Mouse (Mus musculus): ENCODE data around the gene Aco2. TPM values are rescaled to one million over a fixed set of nuclear protein-coding genes. Genes with fewer than 3 reads are reported as not detected.

Aco2 gene
- polyA plus RNA-seq, 1 experiment = 110 TPM

DNA sequence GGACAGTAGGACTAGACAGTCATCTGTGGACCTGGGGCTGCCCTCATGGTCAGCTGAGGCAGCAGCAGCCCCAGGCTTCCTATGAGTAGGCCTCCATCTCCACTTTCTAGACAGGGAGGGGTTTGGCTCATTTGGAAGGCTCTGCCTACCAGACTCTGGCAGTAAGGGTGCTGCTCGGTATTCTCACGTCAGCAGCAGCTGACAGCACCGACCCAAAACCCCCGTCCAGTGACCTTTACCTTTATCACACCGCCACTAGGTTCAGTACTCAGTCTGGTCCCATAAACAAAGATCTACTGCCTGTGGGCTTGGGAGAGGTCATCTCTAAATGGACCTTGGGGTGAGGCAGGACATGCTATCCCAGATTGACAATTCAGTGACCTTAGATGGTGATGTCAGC lies 43.6 kb downstream of the Aco2 start:
- H3K36me3 ChIP-seq (replicated peaks; ENCODE audit: low read length) = peaks cover 96% of the 10 kb centered on the region

GRCm38 (mm10) chr15:81917201-81917600 lies 45.1 kb downstream of the Aco2 start:
- H3K36me3 ChIP-seq (replicated peaks; ENCODE audit: low read length) = peaks cover 96% of the 10 kb centered on the region
- H3K9me3 ChIP-seq = no peaks in the 10 kb centered on the region
- H3K4me3 ChIP-seq (replicated peaks) = peak overlapping the region; percentile 30
- TF ChIP-seq GATA1 (IDR thresholded peaks at IDR 0.05; ENCODE audit: borderline replicate concordance, low read length) = no peak
- TF ChIP-seq FLI1 (IDR thresholded peaks at IDR 0.05; ENCODE audit: low read length) = no peak
- peaks cover 97% of the 10 kb centered on the region for H3K4me1 ChIP-seq
- no peaks in the 10 kb centered on the region for H3K27me3 ChIP-seq (replicated peaks)

More for the DNA sequence above, 43.6 kb downstream of the Aco2 start:
- TF ChIP-seq FLI1 (IDR thresholded peaks at IDR 0.05; ENCODE audit: low read length) (no peak), GATA1 (IDR thresholded peaks at IDR 0.05; ENCODE audit: borderline replicate concordance, low read length) (no peak)
- H3K4me1 ChIP-seq = peaks cover 90% of the 10 kb centered on the region
- H3K27me3 ChIP-seq (replicated peaks) = no peaks in the 10 kb centered on the region
- no peaks in the 10 kb centered on the region for H3K9me3 ChIP-seq
- peak overlapping the region; percentile 16 for H3K4me3 ChIP-seq (replicated peaks)

DNA sequence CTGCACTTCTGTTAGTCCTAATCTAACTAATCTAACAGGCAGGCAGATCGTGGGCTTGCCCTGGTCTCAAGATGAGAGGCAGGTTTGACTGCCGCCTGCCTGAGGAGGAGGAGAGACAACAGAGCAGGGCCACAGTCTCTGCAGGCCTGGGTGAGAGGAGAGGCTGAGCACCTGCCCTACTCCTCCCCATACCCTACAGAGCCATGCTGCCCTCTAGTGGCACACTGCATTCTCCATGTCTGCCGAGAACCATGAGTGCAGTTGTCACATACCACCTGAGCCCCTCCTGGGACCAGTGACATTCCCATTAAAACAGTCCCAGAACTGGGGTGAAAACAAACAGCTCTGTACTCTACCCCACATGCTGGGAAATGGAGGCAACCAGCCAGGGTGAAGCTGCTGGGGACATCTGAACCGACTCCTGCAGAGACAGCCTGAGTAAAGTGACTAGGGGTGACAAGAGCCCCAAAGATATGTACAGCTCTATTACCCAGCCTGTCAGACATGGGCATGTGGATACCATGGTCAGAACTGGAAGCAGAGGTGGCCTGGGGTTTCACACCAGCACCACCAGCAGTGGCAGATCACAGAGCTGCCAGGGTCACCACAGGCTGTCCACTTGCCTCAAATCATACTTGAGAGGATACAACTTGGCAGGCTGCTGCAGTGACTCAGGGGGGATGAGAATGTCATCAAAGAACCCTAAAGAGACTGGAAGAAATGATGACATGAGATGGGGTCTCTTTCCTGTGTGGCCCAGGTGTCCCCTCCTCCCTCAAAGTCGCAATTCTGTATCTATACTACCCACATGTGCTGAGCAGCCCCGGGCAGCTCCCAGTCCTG lies 45.7 kb downstream of the Aco2 start:
- Histone ChIP-seq H3K4me3 (replicated peaks) (peak overlapping the region; percentile 35), H3K27me3 (replicated peaks) (no peaks in the 10 kb centered on the region), H3K4me1 (peaks cover 95% of the 10 kb centered on the region), H3K9me3 (no peaks in the 10 kb centered on the region), H3K36me3 (replicated peaks; ENCODE audit: low read length) (peaks cover 95% of the 10 kb centered on the region)
- TF ChIP-seq GATA1 (IDR thresholded peaks at IDR 0.05; ENCODE audit: borderline replicate concordance, low read length) (no peak), FLI1 (IDR thresholded peaks at IDR 0.05; ENCODE audit: low read length) (no peak)

- TF ChIP-seq GATA1 (IDR thresholded peaks at IDR 0.05; ENCODE audit: borderline replicate concordance, low read length) (no peak), FLI1 (IDR thresholded peaks at IDR 0.05; ENCODE audit: low read length) (no peak)
These were observed 47.0 kb downstream of the Aco2 start for GRCm38 (mm10) chr15:81919062-81919461.

DNA sequence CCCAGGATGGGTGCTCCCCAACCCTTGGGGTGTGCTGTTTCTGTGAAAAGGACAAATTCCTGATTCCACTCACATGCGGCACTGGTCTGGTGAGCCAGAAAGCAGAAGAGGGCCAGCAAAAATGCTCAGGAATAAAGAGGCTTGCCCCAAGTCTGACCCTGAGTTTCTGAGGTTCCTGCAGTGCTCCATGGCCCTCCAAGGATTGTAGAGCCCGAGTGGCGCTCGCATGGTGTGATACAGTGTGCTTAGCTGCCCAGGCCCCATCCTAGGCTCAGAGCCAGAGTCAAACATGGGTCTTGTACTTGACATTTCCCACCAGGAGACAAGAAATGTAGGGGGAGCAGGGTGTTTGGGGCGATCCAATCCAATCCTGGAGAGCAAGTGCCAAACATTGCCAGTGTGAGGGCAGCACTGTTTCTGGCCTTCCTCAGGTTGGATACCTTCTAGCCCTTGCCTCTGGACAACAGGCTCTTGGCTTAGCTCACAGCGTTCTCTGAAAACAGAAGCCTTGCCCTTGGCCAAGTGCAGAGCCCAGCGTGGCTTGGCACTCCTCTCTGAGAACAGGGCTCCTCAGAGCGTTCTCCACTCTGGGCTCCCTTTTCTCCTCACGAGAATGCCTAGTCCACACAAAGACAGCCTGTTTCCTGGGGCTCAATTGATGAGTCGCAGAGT lies 48.6 kb downstream of the Aco2 start:
- no peaks in the 10 kb centered on the region for H3K9me3 ChIP-seq
- H3K4me1 ChIP-seq = peaks cover 95% of the 10 kb centered on the region
- no peak for TF ChIP-seq GATA1 (IDR thresholded peaks at IDR 0.05; ENCODE audit: borderline replicate concordance, low read length)
- TF ChIP-seq FLI1 (IDR thresholded peaks at IDR 0.05; ENCODE audit: low read length) = no peak
- peaks cover 85% of the 10 kb centered on the region for H3K36me3 ChIP-seq (replicated peaks; ENCODE audit: low read length)
- H3K27me3 ChIP-seq (replicated peaks) = no peaks in the 10 kb centered on the region
- no peak overlapping the region for H3K4me3 ChIP-seq (replicated peaks)

More at GRCm38 (mm10) chr15:81919062-81919461, 47.0 kb downstream of the Aco2 start:
- H3K9me3 ChIP-seq = no peaks in the 10 kb centered on the region
- H3K36me3 ChIP-seq (replicated peaks; ENCODE audit: low read length) = peaks cover 93% of the 10 kb centered on the region
- no peaks in the 10 kb centered on the region for H3K27me3 ChIP-seq (replicated peaks)
- peaks cover 95% of the 10 kb centered on the region for H3K4me1 ChIP-seq
- H3K4me3 ChIP-seq (replicated peaks) = no peak overlapping the region

DNA sequence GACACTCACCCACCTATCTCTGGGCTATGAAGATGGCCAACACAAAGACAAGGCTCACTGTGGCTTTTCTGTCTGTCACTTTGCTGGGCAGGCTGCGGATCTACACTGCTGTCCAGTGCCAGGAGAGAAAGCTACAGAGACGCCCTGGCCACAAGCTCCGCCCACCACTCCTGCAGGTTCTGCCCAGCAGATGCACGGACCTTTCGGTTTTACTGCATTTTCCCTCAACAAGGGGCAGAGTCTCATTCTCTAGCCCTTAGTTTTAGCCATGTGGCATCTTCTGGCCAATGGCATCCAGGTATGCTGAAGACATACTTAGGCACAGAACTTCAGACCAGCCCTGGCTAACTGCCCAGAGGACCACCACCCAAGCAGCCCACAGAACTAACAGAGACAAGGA lies 49.1 kb downstream of the Aco2 start:
- TF ChIP-seq FLI1 (IDR thresholded peaks at IDR 0.05; ENCODE audit: low read length) (no peak), GATA1 (IDR thresholded peaks at IDR 0.05; ENCODE audit: borderline replicate concordance, low read length) (no peak)
- no peaks in the 10 kb centered on the region for H3K9me3 ChIP-seq
- H3K4me1 ChIP-seq = peaks cover 93% of the 10 kb centered on the region
- peak overlapping the region; percentile 19 for H3K4me3 ChIP-seq (replicated peaks)
- no peaks in the 10 kb centered on the region for H3K27me3 ChIP-seq (replicated peaks)
- peaks cover 80% of the 10 kb centered on the region for H3K36me3 ChIP-seq (replicated peaks; ENCODE audit: low read length)

- Histone ChIP-seq H3K9me3 (no peaks in the 10 kb centered on the region), H3K4me1 (peaks cover 86% of the 10 kb centered on the region), H3K4me3 (replicated peaks) (peak overlapping the region; percentile 91)
These were observed 52.8 kb downstream of the Aco2 start for GRCm38 (mm10) chr15:81924933-81925332.

DNA sequence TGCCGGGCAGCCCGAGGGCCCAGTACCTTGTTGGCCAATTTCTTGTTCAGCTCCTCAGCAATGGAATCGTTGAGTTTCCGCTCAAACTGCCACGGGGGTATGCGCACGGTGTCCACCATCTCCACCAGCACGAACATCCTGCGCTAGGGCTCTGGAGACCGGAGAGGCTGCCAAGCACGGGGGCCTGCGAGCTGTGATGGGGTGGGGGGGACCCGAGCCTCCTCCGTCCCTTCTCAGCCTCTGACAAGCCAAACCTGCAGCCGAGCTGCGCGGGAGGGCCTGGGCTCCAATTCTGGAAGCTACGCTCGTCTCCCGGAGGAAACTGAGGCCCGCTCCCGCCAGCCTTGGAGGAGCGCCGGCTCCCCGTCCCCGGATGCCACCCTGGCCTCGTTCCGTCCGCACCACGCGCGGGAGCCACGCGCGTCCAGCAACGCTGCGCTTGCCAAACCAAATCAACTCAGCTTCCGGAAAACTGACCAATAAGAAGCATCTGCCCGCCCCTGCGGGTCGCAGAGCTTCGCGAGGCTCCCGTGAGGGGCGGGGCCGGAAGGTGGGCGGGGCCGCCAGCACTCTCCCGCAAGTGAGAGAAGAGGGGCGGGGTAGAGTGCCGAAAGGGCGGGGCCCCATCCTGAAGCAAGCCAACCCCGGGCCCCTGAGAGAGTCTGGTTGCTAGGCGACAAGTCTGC lies 53.8 kb downstream of the Aco2 start, which contains the start of gene Polr3h:
Gene Polr3h (minus strand): TSS at position 481 of the 686 bp plus-strand sequence.
- no peak for TF ChIP-seq GATA1 (IDR thresholded peaks at IDR 0.05; ENCODE audit: borderline replicate concordance, low read length)
- no peak; the same call in 1 of the 2 replicates for TF ChIP-seq FLI1 (IDR thresholded peaks at IDR 0.05; ENCODE audit: low read length)

More at GRCm38 (mm10) chr15:81924933-81925332, 52.8 kb downstream of the Aco2 start:
- Histone ChIP-seq H3K36me3 (replicated peaks; ENCODE audit: low read length) (peaks cover 44% of the 10 kb centered on the region), H3K27me3 (replicated peaks) (no peaks in the 10 kb centered on the region)
- TF ChIP-seq FLI1 (IDR thresholded peaks at IDR 0.05; ENCODE audit: low read length) (no peak), GATA1 (IDR thresholded peaks at IDR 0.05; ENCODE audit: borderline replicate concordance, low read length) (no peak)

DNA sequence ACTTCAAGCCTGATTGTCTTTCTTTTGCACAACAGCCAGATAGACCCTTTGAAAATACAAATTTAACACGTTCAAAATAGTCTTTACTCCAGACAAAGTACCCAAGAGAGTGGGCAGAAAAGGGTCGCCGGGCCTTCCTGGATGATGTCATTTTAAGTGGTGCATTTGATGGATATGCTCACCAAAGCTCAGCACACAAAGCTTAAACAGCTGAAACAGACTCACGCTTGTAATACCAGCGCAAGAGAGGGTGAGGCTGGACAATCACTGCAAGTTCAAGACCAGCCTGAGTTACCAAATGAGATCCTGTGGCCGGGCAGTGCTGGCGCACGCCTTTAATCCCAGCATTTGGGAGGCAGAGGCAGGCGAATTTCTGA lies 54.3 kb downstream of the Aco2 start:
- H3K27me3 ChIP-seq (replicated peaks) = no peaks in the 10 kb centered on the region
- no peaks in the 10 kb centered on the region for H3K9me3 ChIP-seq
- TF ChIP-seq FLI1 (IDR thresholded peaks at IDR 0.05; ENCODE audit: low read length) = no peak
- no peak for TF ChIP-seq GATA1 (IDR thresholded peaks at IDR 0.05; ENCODE audit: borderline replicate concordance, low read length)
- peak overlapping the region; percentile 91 for H3K4me3 ChIP-seq (replicated peaks)
- peaks cover 73% of the 10 kb centered on the region for H3K4me1 ChIP-seq
- peaks cover 31% of the 10 kb centered on the region for H3K36me3 ChIP-seq (replicated peaks; ENCODE audit: low read length)

More for the DNA sequence above, 53.8 kb downstream of the Aco2 start, which contains the start of gene Polr3h:
- H3K4me3 ChIP-seq (replicated peaks) = peak within 1 kb of the TSS; percentile 91
- H3K36me3 ChIP-seq (replicated peaks; ENCODE audit: low read length) = peaks cover 36% of the 10 kb centered on the region
- H3K9me3 ChIP-seq = no peaks in the 10 kb centered on the region
- H3K27me3 ChIP-seq (replicated peaks) = no peaks in the 10 kb centered on the region
- H3K4me1 ChIP-seq = peaks cover 79% of the 10 kb centered on the region

All from megakaryocyte, embryonic 14.5 days (primary cell).